Mouse (Mus musculus) ZHBTc4 (cell line): ENCODE results near the gene Gm45521.
"Not testable (repeated sequence)": the region's sequence is repeated elsewhere in the genome, so short reads cannot be mapped to it uniquely, and the experiment has no call there.

Experiments used
- DNase-seq: peaks from one replicate; pipeline ENCODE4 v3.0.0-alpha.2; 2011; ENCODE audit warnings: low read depth, low spot score

Gm45521 gene

GRCm38 (mm10) chr14:7999435-7999834, 42.3 kb downstream of the Gm45521 start:
- DNase-seq: no peak

- no peak for DNase-seq
These were observed 43.2 kb downstream of the Gm45521 start for GRCm38 (mm10) chr14:8000247-8000646.

- peak; percentile 69 for DNase-seq
These were observed 44.0 kb downstream of the Gm45521 start for GRCm38 (mm10) chr14:8000831-8001685.

- peak; percentile 94 for DNase-seq
These were observed 45.5 kb downstream of the Gm45521 start, which contains the start of gene Abhd6 for GRCm38 (mm10) chr14:8002432-8003092. Gene Abhd6 (plus strand): TSS chr14:8002902.

DNA sequence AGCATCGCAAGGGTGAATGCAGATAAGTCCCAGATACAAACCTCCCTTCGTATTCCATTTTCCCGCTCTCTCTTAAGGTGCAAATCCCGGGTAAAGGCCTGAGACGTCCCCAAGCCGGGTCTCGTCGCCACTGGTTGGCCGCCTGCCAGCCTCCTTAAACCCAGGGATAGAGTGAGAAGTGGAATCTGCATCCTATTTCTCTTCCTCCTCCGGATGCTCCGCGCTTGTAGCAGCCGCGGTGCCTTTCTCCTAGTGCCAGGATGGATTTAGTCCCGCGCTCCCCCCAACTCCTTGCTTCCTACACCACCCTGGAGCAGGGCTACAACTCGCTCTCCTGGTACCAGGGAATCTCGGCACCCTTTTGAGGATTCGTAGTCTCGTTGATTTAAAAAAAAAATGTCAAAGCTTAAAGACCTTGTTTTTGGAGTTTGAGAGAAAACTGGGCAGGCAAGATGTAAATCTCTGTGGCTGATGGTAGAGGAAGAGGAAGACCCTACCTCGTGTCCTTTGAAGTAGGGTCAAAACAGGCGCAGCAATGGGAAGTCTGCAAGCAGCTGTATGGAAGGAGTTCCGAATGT, 46.1 kb downstream of the Gm45521 start:
- no peak for DNase-seq

DNA sequence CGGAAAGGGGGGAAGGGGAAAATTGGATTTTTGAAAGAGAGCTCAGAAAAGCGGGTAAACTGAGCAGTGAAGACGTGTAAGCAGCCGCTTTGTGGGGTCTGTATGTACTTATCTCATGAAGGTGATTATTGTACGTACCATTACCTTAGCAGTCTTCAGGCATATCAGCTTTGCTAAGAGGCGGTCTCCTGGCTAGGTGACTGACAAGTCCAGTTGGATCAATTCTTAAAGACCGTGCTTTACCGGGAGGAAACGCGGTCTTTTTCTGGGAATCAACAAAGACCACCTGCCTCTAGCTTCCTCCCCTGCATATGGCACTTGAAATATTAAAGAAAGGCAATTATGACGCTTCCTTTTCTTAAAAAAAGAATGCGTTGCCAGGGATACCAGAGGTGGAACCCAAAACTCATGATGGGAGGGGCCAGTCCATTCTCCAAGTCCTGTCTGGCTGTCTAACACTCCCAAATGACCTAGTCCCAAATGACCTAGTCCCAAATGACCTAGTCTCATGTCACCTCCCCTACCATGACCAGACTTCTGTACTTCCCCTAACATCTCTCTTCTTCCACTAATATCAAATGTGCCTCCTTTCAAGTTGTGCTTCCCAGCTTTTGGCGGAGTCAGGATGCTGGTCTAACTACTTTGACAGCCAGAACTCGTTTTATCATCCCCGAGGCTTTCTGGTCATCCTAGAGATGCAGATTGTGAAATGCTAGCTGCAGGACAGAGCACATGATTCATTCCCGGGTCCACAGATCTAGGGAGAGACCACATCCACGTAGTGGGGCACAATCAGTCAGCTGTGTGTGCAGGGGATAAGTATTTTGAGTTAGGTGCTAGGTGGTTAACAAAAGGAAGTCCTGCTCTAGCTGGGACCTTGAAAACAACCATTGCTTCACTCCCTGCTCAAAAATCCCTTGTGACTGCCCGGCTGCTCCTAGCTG, 46.9 kb downstream of the Gm45521 start:
- DNase-seq: no peak

GRCm38 (mm10) chr14:8006061-8006460, 49.0 kb downstream of the Gm45521 start:
- DNase-seq: not testable (repeated sequence)

DNA sequence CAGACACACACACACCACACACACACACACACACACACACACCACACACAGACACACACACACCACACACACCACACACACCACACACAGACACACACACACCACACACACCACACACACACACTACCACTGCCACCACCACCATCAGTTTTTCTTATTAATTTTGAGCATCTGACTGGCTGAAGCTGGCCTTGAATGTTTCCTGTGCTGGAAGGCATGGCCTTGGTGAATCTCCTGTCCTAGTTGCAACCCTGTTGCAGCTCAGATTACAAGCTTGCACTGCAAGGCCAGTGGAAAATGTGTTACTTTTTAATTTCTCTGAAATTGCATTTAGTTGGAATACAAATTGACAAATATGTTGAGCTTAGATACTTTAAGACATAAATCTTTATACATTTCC, 50.0 kb downstream of the Gm45521 start:
- no peak for DNase-seq

- DNase-seq: no peak
These were observed 50.4 kb downstream of the Gm45521 start for GRCm38 (mm10) chr14:8007486-8007885.

- no peak for DNase-seq
These were observed 50.8 kb downstream of the Gm45521 start for GRCm38 (mm10) chr14:8007923-8008322.
